Comparison of ENCODE assay signal across 29 mouse cellular contexts in genomic region chr5:28456366-28456765, GRCm38 (mm10). TPM values are rescaled to one million over a fixed set of nuclear protein-coding genes. Genes with fewer than 3 reads are reported as not detected.
A peak's percentile ranks its signal among the peaks of the same experiment; 100 is the strongest.
DNase-seq lines count a peak whose midpoint lies in the region; ATAC-seq and TF ChIP-seq lines count a peak whose summit lies in the region.
"Had no signal": no experiment of that assay in that cellular context is flagged by ENCODE, and none has a peak within 500 bp of the region (broad histone marks: within the 10 kb centered on the region; RNA-seq: fewer than 3 reads in every experiment).

No protein-coding gene starts in this region.

- peak; percentile 40 for DNase-seq in forebrain, embryonic 11.5 days (ENCODE audit: low spot score)
- DNase-seq in lung, adult 2 months = peak; percentile 1
- DNase-seq in lung, postnatal 10 days = no peak
- peak; percentile 88 for DNase-seq in midbrain, embryonic 11.5 days (ENCODE audit: low spot score, missing footprints)
- DNase-seq in midbrain, embryonic 14.5 days = no peak
- peak; percentile 1 for DNase-seq in testis, postnatal 14 days (ENCODE audit: low spot score)
- DNase-seq: cerebellum, adult 18-20 months; gastrocnemius, postnatal 14 days; heart, postnatal 10 days; kidney, adult 18-20 months; kidney, postnatal 25 days; right cerebral cortex, postnatal 4 days; thymus, postnatal 4 days had no signal

- no peak overlapping the region for H3K4me2 ChIP-seq in forebrain, embryonic 11.5 days (ENCODE audit: low read depth, low read length, severe bottlenecking)
- no peak overlapping the region for H3K4me2 ChIP-seq in forebrain, embryonic 15.5 days (replicated peaks)
- H3K4me2 ChIP-seq in midbrain, embryonic 11.5 days = peak overlapping the region; percentile 13; the same call in 1 of the 2 replicates
- no peak overlapping the region for H3K4me2 ChIP-seq in midbrain, embryonic 14.5 days (ENCODE audit: low read length)
- H3K4me2 ChIP-seq: embryonic facial prominence, embryonic 15.5 days; forebrain, embryonic 13.5 days; heart, embryonic 13.5 days; hindbrain, embryonic 14.5 days; kidney, embryonic 15.5 days; limb, embryonic 13.5 days; liver, embryonic 11.5 days; neural tube, embryonic 12.5 days had no signal

- H3K36me3 ChIP-seq in forebrain, embryonic 11.5 days (ENCODE audit: control insufficient read depth, insufficient read depth, low read length) = no peaks in the 10 kb centered on the region
- H3K36me3 ChIP-seq in forebrain, embryonic 15.5 days = no peaks in the 10 kb centered on the region
- no peaks in the 10 kb centered on the region for H3K36me3 ChIP-seq in midbrain, embryonic 11.5 days (ENCODE audit: control insufficient read depth, insufficient read depth, low read length)
- no peaks in the 10 kb centered on the region for H3K36me3 ChIP-seq in midbrain, embryonic 14.5 days (ENCODE audit: control insufficient read depth, insufficient read depth, low read length)
- H3K36me3 ChIP-seq: embryonic facial prominence, embryonic 10.5 days; embryonic facial prominence, embryonic 15.5 days; heart, embryonic 13.5 days; kidney, embryonic 15.5 days; limb, embryonic 13.5 days; neural tube, embryonic 12.5 days had no signal

- H3K9ac ChIP-seq in forebrain, embryonic 11.5 days (ENCODE audit: low read length) = no peak overlapping the region
- no peak overlapping the region for H3K9ac ChIP-seq in forebrain, embryonic 15.5 days (replicated peaks)
- H3K9ac ChIP-seq in midbrain, embryonic 11.5 days (ENCODE audit: low read length) = no peak overlapping the region
- H3K9ac ChIP-seq in midbrain, embryonic 14.5 days (replicated peaks; ENCODE audit: low read length) = no peak overlapping the region
- H3K9ac ChIP-seq: embryonic facial prominence, embryonic 15.5 days; forebrain, embryonic 13.5 days; heart, embryonic 13.5 days; hindbrain, embryonic 14.5 days; kidney, embryonic 15.5 days; limb, embryonic 13.5 days; neural tube, embryonic 12.5 days had no signal

- no peak for TF ChIP-seq CTCF in lung, adult 2 months (IDR thresholded peaks at IDR 0.05; ENCODE audit: insufficient read depth, low read length)

- H3K9me3 ChIP-seq in forebrain, embryonic 11.5 days (ENCODE audit: control insufficient read depth, low read length) = no peaks in the 10 kb centered on the region
- no peaks in the 10 kb centered on the region for H3K9me3 ChIP-seq in forebrain, embryonic 15.5 days
- no peaks in the 10 kb centered on the region for H3K9me3 ChIP-seq in midbrain, embryonic 11.5 days (ENCODE audit: control insufficient read depth, low read length)
- no peaks in the 10 kb centered on the region for H3K9me3 ChIP-seq in midbrain, embryonic 14.5 days (ENCODE audit: control insufficient read depth, low read length)
- H3K9me3 ChIP-seq: embryonic facial prominence, embryonic 10.5 days; embryonic facial prominence, embryonic 15.5 days; forebrain, embryonic 13.5 days; heart, embryonic 13.5 days; kidney, embryonic 15.5 days; limb, embryonic 13.5 days; neural tube, embryonic 12.5 days had no signal

- peaks cover 19% of the 10 kb centered on the region; the same call in 1 of the 2 replicates for H3K4me1 ChIP-seq in forebrain, embryonic 11.5 days (replicated peaks; ENCODE audit: control insufficient read depth, insufficient read depth, low read length)
- peaks cover 31% of the 10 kb centered on the region for H3K4me1 ChIP-seq in forebrain, embryonic 15.5 days
- H3K4me1 ChIP-seq in lung, adult 2 months (ENCODE audit: control insufficient read depth, insufficient read depth, low read length) = 0 out of 2 replicates have a peak, but pooled peaks cover 2% of the 10 kb centered on the region
- H3K4me1 ChIP-seq in midbrain, embryonic 11.5 days (ENCODE audit: control insufficient read depth, insufficient read depth, low read length) = peaks cover 33% of the 10 kb centered on the region
- peaks cover 16% of the 10 kb centered on the region; the same call in 1 of the 2 replicates for H3K4me1 ChIP-seq in midbrain, embryonic 14.5 days (ENCODE audit: control insufficient read depth, insufficient read depth, low read length)

- WGBS in forebrain, embryonic 11.5 days = 62% methylated on average over 1 of the region's 1 CpGs
- WGBS in forebrain, embryonic 15.5 days = 73% methylated on average over 1 of the region's 1 CpGs
- 78% methylated on average over 1 of the region's 1 CpGs for WGBS in lung, adult 2 months
- WGBS in midbrain, embryonic 11.5 days = 59% methylated on average over 1 of the region's 1 CpGs
- WGBS in midbrain, embryonic 14.5 days = 53% methylated on average over 1 of the region's 1 CpGs

- no peak overlapping the region for H3K27ac ChIP-seq in forebrain, embryonic 11.5 days (ENCODE audit: low read depth, low read length)
- no peak overlapping the region for H3K27ac ChIP-seq in forebrain, embryonic 15.5 days (replicated peaks)
- H3K27ac ChIP-seq in midbrain, embryonic 11.5 days (ENCODE audit: low read depth, low read length) = no peak overlapping the region
- no peak overlapping the region for H3K27ac ChIP-seq in midbrain, embryonic 14.5 days (replicated peaks; ENCODE audit: low read depth, low read length)
- H3K27ac ChIP-seq: embryonic facial prominence, embryonic 10.5 days; embryonic facial prominence, embryonic 15.5 days; forebrain, embryonic 13.5 days; heart, embryonic 13.5 days; hindbrain, embryonic 14.5 days; kidney, embryonic 15.5 days; layer of hippocampus, adult 2 months; limb, embryonic 13.5 days; macrophage; neural tube, embryonic 12.5 days; stomach, postnatal 0 days had no signal

- no peak for TF ChIP-seq POLR2A in lung, adult 2 months (IDR thresholded peaks at IDR 0.05; ENCODE audit: borderline replicate concordance, extremely low read depth, low read depth, low read length)

- H3K27me3 ChIP-seq in forebrain, embryonic 11.5 days (ENCODE audit: control insufficient read depth, insufficient read depth, low read length) = peaks cover 54% of the 10 kb centered on the region
- peaks cover 52% of the 10 kb centered on the region for H3K27me3 ChIP-seq in forebrain, embryonic 15.5 days
- peaks cover 55% of the 10 kb centered on the region for H3K27me3 ChIP-seq in midbrain, embryonic 11.5 days (ENCODE audit: control insufficient read depth, insufficient read depth, low read length)
- H3K27me3 ChIP-seq in midbrain, embryonic 14.5 days (ENCODE audit: control insufficient read depth, insufficient read depth, low read length) = peaks cover 58% of the 10 kb centered on the region

- H3K4me3 ChIP-seq in forebrain, embryonic 11.5 days (ENCODE audit: low read depth, low read length) = no peak overlapping the region
- H3K4me3 ChIP-seq in forebrain, embryonic 15.5 days = no peak overlapping the region
- H3K4me3 ChIP-seq in lung, adult 2 months (replicated peaks; ENCODE audit: extremely low read depth, low read depth, low read length) = no peak overlapping the region
- H3K4me3 ChIP-seq in midbrain, embryonic 11.5 days (ENCODE audit: low read depth, low read length) = no peak overlapping the region
- no peak overlapping the region for H3K4me3 ChIP-seq in midbrain, embryonic 14.5 days (replicated peaks; ENCODE audit: low read depth, low read length)
- H3K4me3 ChIP-seq: embryonic facial prominence, embryonic 10.5 days; embryonic facial prominence, embryonic 15.5 days; forebrain, embryonic 13.5 days; heart, embryonic 13.5 days; kidney, embryonic 15.5 days; layer of hippocampus, adult 2 months; limb, embryonic 13.5 days; myocyte; neural tube, embryonic 12.5 days had no signal

- ATAC-seq in forebrain, embryonic 11.5 days (replicated peaks; ENCODE audit: low FRiP score) = no peak
- ATAC-seq in forebrain, embryonic 15.5 days (replicated peaks) = no peak
- ATAC-seq in midbrain, embryonic 11.5 days (ENCODE audit: low FRiP score) = no peak
- no peak for ATAC-seq in midbrain, embryonic 14.5 days (ENCODE audit: low FRiP score, low TSS enrichment)
- ATAC-seq: forebrain, embryonic 13.5 days had no signal

RNA-seq across cellular contexts. Expression of gene Shh, which starts 10.7 kb away (rescaled TPM):
- 1.9 and 2.3 TPM in 2 replicates for polyA plus RNA-seq in forebrain, embryonic 11.5 days (2014; fragmentation: Nextera tagmentation; extraction: Ambion mirVana)
- 0.49 and 0.81 TPM in 2 replicates for polyA plus RNA-seq in forebrain, embryonic 15.5 days (2015; fragmentation: Nextera tagmentation; extraction: Ambion mirVana)
- polyA plus RNA-seq in lung, adult 2 months (2012; rRNA removed) = 7.7 and 11.9 TPM in 2 replicates
- 4.9 and 6.8 TPM in 2 replicates for polyA plus RNA-seq in midbrain, embryonic 11.5 days (2014; fragmentation: Nextera tagmentation; extraction: Ambion mirVana)
- polyA plus RNA-seq in midbrain, embryonic 14.5 days (2014; fragmentation: Nextera tagmentation; extraction: Ambion mirVana) = 0.58 and 1.9 TPM in 2 replicates
- polyA plus RNA-seq: limb, embryonic 13.5 days; liver, embryonic 16.5 days; macrophage; myocyte; spleen, adult 2 months had no signal

Comparison
In these comparisons a context has a peak if more than half of its experiments do, and no peak if none do; other contexts are left out.
1. DNase-seq: peak in forebrain, embryonic 11.5 days (single experiment), lung, adult 2 months (single experiment), midbrain, embryonic 11.5 days (single experiment) and testis, postnatal 14 days (single experiment); none in lung, postnatal 10 days (single experiment) and midbrain, embryonic 14.5 days (single experiment).